Mouse (Mus musculus) brain, embryonic 18.5 days (tissue): Measurements from ENCODE around the gene Iqcj.
A peak's percentile ranks its signal among the peaks of the same experiment; 100 is the strongest.
"Not testable (repeated sequence)": the region's sequence is repeated elsewhere in the genome, so short reads cannot be mapped to it uniquely, and the experiment has no call there.

ENCODE experiments used
- DNase-seq: peaks from one replicate; pipeline ENCODE4 v3.0.0-alpha.2; 2012; ENCODE audit warnings: low read depth, low spot score

The Iqcj gene

DNA sequence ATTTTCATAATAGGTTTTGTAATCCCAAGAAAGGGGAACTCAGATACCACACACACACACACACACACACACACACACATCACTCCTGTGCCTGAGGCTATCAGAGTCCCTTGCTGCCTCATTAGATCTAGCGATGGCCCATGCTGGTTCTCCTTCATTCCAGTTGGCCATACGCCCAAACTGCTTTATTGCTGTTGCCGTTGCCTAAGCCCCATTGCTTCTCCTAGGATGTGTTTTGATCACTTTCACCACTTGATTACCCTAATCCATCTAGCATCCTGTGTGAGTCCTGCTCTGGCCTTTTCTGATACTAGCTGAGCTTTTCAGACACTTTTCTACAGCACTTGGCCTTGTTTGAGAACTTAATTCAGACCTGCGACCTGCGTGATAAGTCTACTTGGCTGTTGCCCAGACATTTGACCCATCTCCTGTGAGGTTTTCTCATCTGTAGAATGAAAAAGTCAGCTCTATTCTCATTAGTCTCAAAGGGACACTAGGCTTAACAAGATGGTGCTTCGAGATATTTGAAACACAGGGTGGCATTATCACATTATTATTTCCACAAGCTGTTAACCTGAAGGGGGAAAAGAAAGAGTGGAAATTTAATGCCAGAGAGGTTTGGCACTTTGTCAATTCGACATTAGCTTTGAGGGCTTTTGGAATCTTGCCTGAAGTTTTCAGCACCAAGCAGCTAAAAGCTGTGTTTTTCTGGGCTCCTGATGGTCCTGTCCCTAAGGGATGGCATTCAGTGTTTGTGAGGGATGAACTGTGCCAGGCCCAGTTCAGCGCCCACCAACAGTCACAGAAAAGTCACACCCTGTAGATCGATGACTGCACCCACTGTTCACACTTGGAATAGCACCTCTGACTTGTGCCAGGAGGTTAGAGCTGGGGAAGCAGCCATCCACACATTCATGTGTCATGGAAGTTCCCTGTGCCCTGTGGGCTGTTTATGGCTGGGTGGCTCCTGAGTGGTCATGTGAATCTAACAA lies 179.7 kb downstream of the Iqcj start:
- peak; percentile 67 for DNase-seq

DNA sequence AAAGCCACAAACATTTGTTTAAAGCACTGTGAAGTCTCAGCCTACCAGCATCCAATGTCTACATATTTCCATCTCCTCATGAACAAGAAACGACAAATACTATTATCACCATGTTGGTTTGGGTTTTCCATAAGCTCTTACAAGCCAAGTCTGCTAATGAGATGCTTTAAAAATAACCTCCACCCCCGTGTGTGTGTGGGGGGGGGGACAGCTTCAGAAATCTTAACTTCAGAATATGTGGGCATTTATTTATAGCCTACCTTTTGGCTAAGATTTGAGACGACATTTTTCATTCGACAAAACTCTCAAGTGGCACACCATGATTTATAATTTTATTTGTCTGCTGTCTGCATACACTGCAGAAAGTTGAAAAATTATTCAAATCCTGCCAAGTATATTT lies 185.4 kb downstream of the Iqcj start:
- no peak for DNase-seq

DNA sequence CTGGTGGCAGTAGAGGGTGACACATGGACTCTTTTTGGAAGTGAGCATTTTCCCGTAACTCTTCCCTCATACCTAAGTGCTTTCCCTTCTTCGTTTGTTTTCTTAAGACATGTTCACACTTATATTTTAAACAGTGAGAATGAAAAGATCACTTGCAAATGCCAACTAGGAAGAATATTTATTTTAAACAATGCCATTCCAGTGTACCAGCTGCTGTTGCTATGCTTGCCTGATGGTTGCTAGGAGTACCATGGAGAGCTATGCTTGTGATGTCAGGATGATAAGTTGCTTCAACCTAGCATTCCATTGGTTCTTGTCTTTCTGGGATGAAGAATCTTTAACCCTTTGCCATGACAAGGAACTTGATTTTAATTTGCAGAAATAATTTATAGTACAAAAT lies 193.0 kb downstream of the Iqcj start:
- no peak for DNase-seq

DNA sequence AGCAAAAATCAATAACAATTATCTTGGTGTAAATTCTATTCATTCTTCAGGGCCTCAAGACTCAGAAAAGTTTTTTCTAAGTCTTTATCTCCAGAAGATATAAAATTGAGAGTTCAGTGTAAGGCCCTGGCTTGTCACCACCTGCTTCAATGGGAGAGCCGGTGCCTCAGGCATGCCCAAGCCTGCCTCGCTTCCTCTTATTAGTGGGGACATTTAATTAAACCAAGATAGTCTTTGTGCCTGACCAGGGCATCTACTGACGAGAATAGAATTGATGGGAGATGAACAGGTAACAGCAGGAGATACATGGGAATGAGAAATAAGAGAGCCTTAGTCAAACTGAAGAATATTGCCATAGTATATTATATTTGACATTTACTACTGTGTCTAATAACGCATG lies 200.1 kb downstream of the Iqcj start:
- no peak for DNase-seq

DNA sequence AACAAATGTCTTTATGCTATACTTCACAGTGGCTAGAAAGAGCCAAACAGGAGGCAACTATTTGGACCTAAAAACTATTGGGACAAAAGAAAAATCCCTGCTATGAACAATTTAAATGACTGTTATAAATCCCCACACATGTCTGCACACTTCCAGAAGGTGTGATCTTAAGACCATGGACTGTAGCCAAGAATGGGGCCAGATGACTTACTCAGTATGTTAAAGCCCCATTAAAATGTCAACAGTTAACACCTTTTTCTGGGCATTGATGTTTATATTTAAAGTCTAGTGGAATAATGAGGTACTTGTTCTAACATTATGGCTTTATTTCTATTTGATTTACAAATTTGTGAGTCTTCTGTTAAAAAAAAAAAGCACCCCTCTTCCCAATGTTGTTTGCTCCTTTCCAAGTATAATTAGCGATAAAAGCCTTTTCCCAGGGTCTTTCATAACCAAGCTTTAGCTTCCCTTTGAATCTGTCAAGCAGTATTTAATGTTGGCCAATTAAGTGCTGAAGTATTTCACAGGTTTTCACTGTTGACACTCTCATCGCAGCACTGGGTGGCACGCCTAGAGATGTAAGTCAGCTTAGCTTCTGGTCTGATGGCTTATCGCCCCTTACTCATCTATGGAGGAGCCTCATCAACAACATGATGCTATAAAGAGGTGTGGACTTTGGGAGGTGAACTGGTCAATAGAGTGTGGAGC lies 204.9 kb downstream of the Iqcj start:
- no peak for DNase-seq

DNA sequence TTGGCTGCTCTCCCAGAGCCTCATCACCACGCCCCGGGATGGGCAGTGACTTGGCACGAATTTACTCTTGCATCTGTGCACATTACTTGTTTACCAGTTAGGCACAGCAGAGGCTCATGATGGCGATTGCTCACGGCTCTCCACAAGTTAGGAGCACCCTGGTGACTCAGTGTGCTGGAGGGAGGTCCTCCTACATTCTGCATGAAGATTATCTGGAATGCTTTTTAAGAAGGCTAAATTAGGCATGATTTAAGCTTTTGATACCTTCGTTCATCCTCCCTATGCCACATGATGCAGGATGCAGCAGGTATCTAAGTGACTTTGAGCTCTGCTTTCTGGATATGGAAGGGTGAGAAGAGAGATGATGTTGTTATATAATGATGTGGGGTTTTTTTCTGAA lies 207.5 kb downstream of the Iqcj start:
- DNase-seq = not testable (repeated sequence)

DNA sequence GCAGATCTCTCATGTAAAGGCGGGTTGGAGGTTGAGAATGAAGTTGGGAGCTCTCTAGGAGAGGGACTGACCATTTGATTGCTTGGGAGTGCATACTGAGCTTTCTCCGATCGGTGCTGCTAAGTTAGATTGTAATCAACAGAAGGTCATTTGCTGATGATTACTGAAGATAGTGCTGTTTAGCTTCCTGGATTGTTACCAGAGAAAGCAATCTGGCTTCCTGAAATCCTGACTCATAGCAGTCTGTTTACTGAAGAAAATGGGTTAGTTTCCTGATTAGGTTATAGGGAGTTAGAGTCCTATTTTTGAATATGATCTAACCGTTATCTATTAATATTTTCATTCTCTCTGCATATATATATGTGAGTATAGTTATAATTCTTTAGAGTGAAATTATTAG lies 209.3 kb downstream of the Iqcj start:
- DNase-seq = no peak

DNA sequence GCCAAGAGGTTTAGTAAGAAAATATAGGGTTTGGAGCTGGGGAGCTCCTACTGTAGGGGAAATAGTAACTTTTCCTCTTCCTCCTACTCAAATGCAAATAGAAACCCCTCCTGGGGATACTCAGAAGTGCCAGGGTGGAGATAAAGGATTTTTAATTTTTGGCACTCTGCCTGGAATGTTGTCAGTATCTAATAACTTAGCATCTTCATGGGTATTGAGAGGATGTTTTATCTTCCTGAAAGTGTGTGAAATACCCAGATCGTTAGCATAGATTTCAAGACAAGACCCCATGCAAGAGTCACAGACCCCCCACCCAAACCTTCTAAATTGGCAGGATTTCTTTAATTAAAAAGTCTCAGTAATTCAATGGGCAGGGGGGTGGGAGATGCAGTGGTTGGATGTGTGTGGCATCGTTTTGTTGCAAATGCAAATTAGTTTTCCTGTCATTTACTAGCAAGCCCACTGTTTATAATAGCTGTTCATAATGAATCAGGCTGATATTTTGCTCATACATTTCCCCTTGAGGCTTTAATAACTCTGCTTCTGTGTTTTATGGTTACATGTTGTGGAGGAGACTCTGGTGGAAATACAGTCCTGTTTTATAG lies 213.2 kb downstream of the Iqcj start:
- DNase-seq = no peak
